Mouse (Mus musculus) heart, adult 9 months (tissue): ENCODE data around the gene Acss2.
A peak's percentile ranks its signal among the peaks of the same experiment; 100 is the strongest.
"Not testable (repeated sequence)": the region's sequence is repeated elsewhere in the genome, so short reads cannot be mapped to it uniquely, and the experiment has no call there.

ENCODE experiments used
- DNase-seq, 2 experiments: peaks; one replicate each; pipeline ENCODE4 v3.0.0; 2022; ENCODE audit warnings: low spot score in 2 of 2

Acss2 gene

GRCm38 (mm10) chr2:155538463-155539057 lies 20.8 kb downstream of the Acss2 start:
- not testable (repeated sequence) for DNase-seq

- DNase-seq, result no peak
Observed at GRCm38 (mm10) chr2:155539696-155540095, 21.9 kb downstream of the Acss2 start.

- DNase-seq, result peak; percentile 49 to 70
Observed at GRCm38 (mm10) chr2:155540822-155541458, 23.2 kb downstream of the Acss2 start.

GRCm38 (mm10) chr2:155546955-155547354 lies 29.2 kb downstream of the Acss2 start:
- DNase-seq, result no peak

GRCm38 (mm10) chr2:155552336-155552735 lies 34.6 kb downstream of the Acss2 start:
- DNase-seq, result no peak

GRCm38 (mm10) chr2:155552949-155553354 lies 35.2 kb downstream of the Acss2 start:
- DNase-seq, result no peak

- DNase-seq, result no peak
Observed at GRCm38 (mm10) chr2:155554426-155554985, 36.8 kb downstream of the Acss2 start.

GRCm38 (mm10) chr2:155562209-155562608 lies 44.5 kb downstream of the Acss2 start:
- no peak for DNase-seq

- DNase-seq, result no peak
Observed at GRCm38 (mm10) chr2:155562934-155563333, 45.2 kb downstream of the Acss2 start.

- DNase-seq, result no peak
Observed at GRCm38 (mm10) chr2:155567751-155568150, 50.0 kb downstream of the Acss2 start.

GRCm38 (mm10) chr2:155569223-155569807 lies 51.6 kb downstream of the Acss2 start:
- no peak for DNase-seq

- DNase-seq, result no peak
Observed at GRCm38 (mm10) chr2:155573001-155573400, 55.3 kb downstream of the Acss2 start.

GRCm38 (mm10) chr2:155573996-155574395 lies 56.2 kb downstream of the Acss2 start:
- DNase-seq, result no peak

- peak in 1 of 2 experiments; percentile 11 for DNase-seq
Observed at GRCm38 (mm10) chr2:155574700-155575099, 57.0 kb downstream of the Acss2 start.

- DNase-seq, result no peak
Observed at GRCm38 (mm10) chr2:155576656-155577055, 58.9 kb downstream of the Acss2 start.

- no peak for DNase-seq
Observed at GRCm38 (mm10) chr2:155580331-155580730, 62.6 kb downstream of the Acss2 start.

- DNase-seq, result no peak
Observed at GRCm38 (mm10) chr2:155582384-155582995, 64.7 kb downstream of the Acss2 start.

- no peak for DNase-seq
Observed at GRCm38 (mm10) chr2:155582996-155583395, 65.2 kb downstream of the Acss2 start.

GRCm38 (mm10) chr2:155583927-155584530 lies 66.3 kb downstream of the Acss2 start:
- DNase-seq, result peak in 1 of 2 experiments; percentile 46

GRCm38 (mm10) chr2:155585082-155585481 lies 67.3 kb downstream of the Acss2 start:
- no peak for DNase-seq

GRCm38 (mm10) chr2:155585486-155585885 lies 67.7 kb downstream of the Acss2 start:
- DNase-seq, result no peak

GRCm38 (mm10) chr2:155588136-155588535 lies 70.4 kb downstream of the Acss2 start:
- no peak for DNase-seq
